ENCODE assay signal across 16 mouse cellular contexts in the genomic region with DNA sequence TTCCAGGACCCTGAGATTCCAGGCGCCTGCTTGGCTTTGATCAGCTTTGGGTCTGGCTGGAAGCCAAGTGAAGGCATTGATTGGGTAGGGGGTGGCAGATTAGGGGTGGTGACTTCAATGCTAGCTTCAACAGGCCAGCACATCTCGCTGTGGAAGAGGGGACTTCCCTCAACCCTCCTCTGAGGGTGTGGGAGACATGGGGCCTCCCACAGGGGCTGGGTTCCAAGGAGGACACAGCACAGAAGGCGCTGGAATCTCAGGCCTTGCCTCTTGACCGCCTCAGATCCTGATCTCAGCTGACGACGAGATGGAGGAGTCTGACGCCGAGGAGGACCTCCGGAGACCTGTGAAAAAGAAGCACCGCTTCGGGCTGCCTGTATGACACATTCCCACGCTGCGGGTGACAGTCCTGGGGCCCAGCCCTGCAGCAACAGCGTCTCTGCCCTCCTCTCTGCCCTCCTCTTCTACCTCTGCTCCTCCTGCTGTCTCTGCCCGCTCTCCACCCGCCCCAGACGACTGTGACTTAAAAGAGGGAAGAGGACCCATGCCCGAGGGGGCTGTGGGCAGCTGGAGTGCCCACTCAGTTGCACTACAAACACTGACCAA. TPM values are rescaled to one million over a fixed set of nuclear protein-coding genes. Genes with fewer than 3 reads are reported as not detected.
A peak's percentile ranks its signal among the peaks of the same experiment; 100 is the strongest.
DNase-seq lines count a peak whose midpoint lies in the region; ATAC-seq and TF ChIP-seq lines count a peak whose summit lies in the region.
"Had no signal": no experiment of that assay in that cellular context is flagged by ENCODE, and none has a peak within 500 bp of the region (broad histone marks: within the 10 kb centered on the region; RNA-seq: fewer than 3 reads in every experiment).

No protein-coding gene starts in this region.

- no peak for TF ChIP-seq EP300 in heart, adult 2 months (IDR thresholded peaks at IDR 0.05; ENCODE audit: insufficient read depth, low read depth, low read length)
- TF ChIP-seq EP300 in liver, postnatal 0 days (IDR thresholded peaks at IDR 0.05; ENCODE audit: low read depth), result no peak

- H3K36me3 ChIP-seq in heart, embryonic 10.5 days, result peaks cover 27% of the 10 kb centered on the region
- peaks cover 2% of the 10 kb centered on the region; the same call in 1 of the 2 replicates for H3K36me3 ChIP-seq in heart, adult 2 months (ENCODE audit: control insufficient read depth, insufficient read depth, low read length)
- peaks cover 35% of the 10 kb centered on the region for H3K36me3 ChIP-seq in kidney, embryonic 15.5 days
- H3K36me3 ChIP-seq in liver, postnatal 0 days (replicated peaks; ENCODE audit: insufficient read depth, low read length), result peaks cover 8% of the 10 kb centered on the region

- no peak for DNase-seq in heart, embryonic 10.5 days (ENCODE audit: low spot score)
- DNase-seq in heart, adult 2 months, result no peak
- DNase-seq in kidney, postnatal 10 days, result peak; percentile 55
- no peak for DNase-seq in liver, postnatal 0 days
- DNase-seq in right cerebral cortex, postnatal 25 days, result no peak
- DNase-seq in right cerebral cortex, postnatal 36 days (ENCODE audit: low spot score in 2 of 2), result no peak
- DNase-seq: adrenal gland, postnatal 36 days; cerebellum, postnatal 25 days; right cerebral cortex, postnatal 14 days had no signal

- no peak for ATAC-seq in kidney, embryonic 15.5 days (replicated peaks; ENCODE audit: low FRiP score)
- ATAC-seq in liver, postnatal 0 days, result no peak
- ATAC-seq: hindbrain, embryonic 16.5 days; midbrain, embryonic 15.5 days; Patski had no signal

- no peaks in the 10 kb centered on the region for H3K27me3 ChIP-seq in heart, embryonic 10.5 days (ENCODE audit: insufficient read depth, poor library complexity, severe bottlenecking)
- H3K27me3 ChIP-seq in heart, adult 2 months (ENCODE audit: control insufficient read depth, insufficient read depth, low read length), result no peaks in the 10 kb centered on the region
- H3K27me3 ChIP-seq in kidney, embryonic 15.5 days, result no peaks in the 10 kb centered on the region
- no peaks in the 10 kb centered on the region for H3K27me3 ChIP-seq in liver, postnatal 0 days (ENCODE audit: insufficient read depth, low read length)
- H3K27me3 ChIP-seq: midbrain, embryonic 15.5 days; Patski had no signal

- H3K9me3 ChIP-seq in heart, embryonic 10.5 days, result no peaks in the 10 kb centered on the region
- no peaks in the 10 kb centered on the region for H3K9me3 ChIP-seq in kidney, embryonic 15.5 days (replicated peaks)
- H3K9me3 ChIP-seq in liver, postnatal 0 days (ENCODE audit: low read length), result no peaks in the 10 kb centered on the region
- H3K9me3 ChIP-seq: limb, embryonic 10.5 days; midbrain, embryonic 15.5 days had no signal

- no peak for TF ChIP-seq POLR2A in heart, adult 2 months (IDR thresholded peaks at IDR 0.05; ENCODE audit: insufficient read depth, low read depth, low read length)
- TF ChIP-seq POLR2A in bone marrow, adult 2 months (IDR thresholded peaks at IDR 0.05; ENCODE audit: borderline replicate concordance, control insufficient read depth, low read depth, low read length), result no peak

- intact Hi-C loops in heart, adult 2 months (cut with DNase I), result no loop called here

- H3K9ac ChIP-seq in heart, adult 2 months (ENCODE audit: low read depth, low read length), result no peak overlapping the region
- H3K9ac ChIP-seq in kidney, embryonic 15.5 days, result no peak overlapping the region
- no peak overlapping the region for H3K9ac ChIP-seq in liver, postnatal 0 days (replicated peaks)
- H3K9ac ChIP-seq: midbrain, embryonic 15.5 days had no signal

- peaks cover 64% of the 10 kb centered on the region for H3K4me1 ChIP-seq in heart, embryonic 10.5 days
- H3K4me1 ChIP-seq in heart, adult 2 months (ENCODE audit: control insufficient read depth, insufficient read depth, low read length), result peaks cover 19% of the 10 kb centered on the region
- peaks cover 53% of the 10 kb centered on the region for H3K4me1 ChIP-seq in kidney, embryonic 15.5 days
- H3K4me1 ChIP-seq in bone marrow, adult 2 months (ENCODE audit: control insufficient read depth, insufficient read depth, low read length), result peaks cover 7% of the 10 kb centered on the region
- H3K4me1 ChIP-seq in liver, postnatal 0 days (ENCODE audit: insufficient read depth), result peaks cover 42% of the 10 kb centered on the region
- H3K4me1 ChIP-seq: midbrain, embryonic 15.5 days had no signal

- 62% methylated on average over 18 of the region's 18 CpGs for WGBS in heart, embryonic 10.5 days
- WGBS in heart, adult 2 months, result 76% methylated on average over 18 of the region's 18 CpGs
- whole genome bisulfite sequencing in kidney, embryonic 15.5 days, result 69% methylated on average over 18 of the region's 18 CpGs
- 71% methylated on average over 18 of the region's 18 CpGs for WGBS in bone marrow, adult 2 months
- WGBS in liver, postnatal 0 days (ENCODE audit: insufficient replicate concordance), result 68% methylated on average over 16 of the region's 18 CpGs

- H3K79me2 ChIP-seq in heart, adult 2 months (replicated peaks; ENCODE audit: control insufficient read depth, insufficient read depth, low read length), result no peaks in the 10 kb centered on the region

- peak overlapping the region; percentile 54 for H3K27ac ChIP-seq in heart, embryonic 10.5 days
- no peak overlapping the region for H3K27ac ChIP-seq in heart, adult 2 months
- H3K27ac ChIP-seq in kidney, embryonic 15.5 days, result no peak overlapping the region
- H3K27ac ChIP-seq in bone marrow, adult 2 months (ENCODE audit: control insufficient read depth, insufficient read depth, low read depth, low read length, poor library complexity), result peak overlapping the region; percentile 43
- peak overlapping the region; percentile 82 for H3K27ac ChIP-seq in liver, postnatal 0 days (ENCODE audit: low read depth)
- H3K27ac ChIP-seq: limb, embryonic 10.5 days; midbrain, embryonic 15.5 days had no signal

- no peak for TF ChIP-seq CTCF in heart, adult 2 months (IDR thresholded peaks at IDR 0.05)
- TF ChIP-seq CTCF in bone marrow, adult 2 months (IDR thresholded peaks at IDR 0.05; ENCODE audit: control insufficient read depth, insufficient read depth, low read length), result no peak
- TF ChIP-seq CTCF in liver, postnatal 0 days (IDR thresholded peaks at IDR 0.05; ENCODE audit: low read depth), result no peak

- no peak overlapping the region for H3K4me3 ChIP-seq in heart, embryonic 10.5 days
- no peak overlapping the region for H3K4me3 ChIP-seq in heart, adult 2 months
- no peak overlapping the region for H3K4me3 ChIP-seq in kidney, embryonic 15.5 days (replicated peaks)
- H3K4me3 ChIP-seq in bone marrow, adult 2 months (replicated peaks; ENCODE audit: control insufficient read depth, low read depth, low read length), result no peak overlapping the region
- no peak overlapping the region for H3K4me3 ChIP-seq in liver, postnatal 0 days (ENCODE audit: low read depth, low read length)
- H3K4me3 ChIP-seq: limb, embryonic 10.5 days; midbrain, embryonic 15.5 days had no signal

- H3K4me2 ChIP-seq in kidney, embryonic 15.5 days, result no peak overlapping the region
- no peak overlapping the region for H3K4me2 ChIP-seq in liver, postnatal 0 days (ENCODE audit: low read depth, low read length)
- H3K4me2 ChIP-seq: midbrain, embryonic 15.5 days had no signal

RNA-seq across cellular contexts. Expression of gene Mustn1, which starts 4.8 kb away (rescaled TPM):
- 0.90 and 0.99 TPM in 2 replicates for polyA plus RNA-seq in heart, embryonic 10.5 days (2016; fragmentation: Nextera tagmentation; extraction: Ambion mirVana)
- 10 to 100 TPM; 14.4 to 15.9 TPM for total RNA-seq in heart, adult 2 months (2021)
- 13.6 and 17.7 TPM in 2 replicates for polyA plus RNA-seq in heart, adult 2 months (2012; rRNA removed)
- polyA plus RNA-seq in kidney, embryonic 15.5 days (2015; fragmentation: Nextera tagmentation; extraction: Ambion mirVana), result 5.0 and 5.3 TPM in 2 replicates
- 2.1 and 4.9 TPM in 2 replicates for polyA plus RNA-seq in bone marrow, adult 2 months (2011; ENCODE audit: insufficient read depth, insufficient read length, low replicate concordance, missing spikeins)
- 5.4 and 6.0 TPM in 2 replicates for polyA plus RNA-seq in liver, postnatal 0 days (2015; fragmentation: Nextera tagmentation; extraction: Ambion mirVana)

RNA-seq across cellular contexts. Expression of gene Itih4, which starts 12.1 kb away (rescaled TPM):
- 0.40 TPM in 1 of 2 replicates, not detected in the other for polyA plus RNA-seq in heart, embryonic 10.5 days (2016; fragmentation: Nextera tagmentation; extraction: Ambion mirVana)
- total RNA-seq in heart, adult 2 months (2021), result 1 to 10 TPM; 7.1 to 7.3 TPM
- polyA plus RNA-seq in heart, adult 2 months (2012; rRNA removed), result 4.7 and 7.0 TPM in 2 replicates
- polyA plus RNA-seq in kidney, embryonic 15.5 days (2015; fragmentation: Nextera tagmentation; extraction: Ambion mirVana), result 0.93 and 1.6 TPM in 2 replicates
- 3.3 and 6.6 TPM in 2 replicates for polyA plus RNA-seq in bone marrow, adult 2 months (2011; ENCODE audit: insufficient read depth, insufficient read length, low replicate concordance, missing spikeins)
- polyA plus RNA-seq in liver, postnatal 0 days (2015; fragmentation: Nextera tagmentation; extraction: Ambion mirVana), result 631 and 661 TPM in 2 replicates
- total RNA-seq: megakaryocyte progenitor cell, adult 5-6 weeks had no signal
- polyA plus RNA-seq: hindbrain, embryonic 16.5 days; limb, embryonic 10.5 days; midbrain, embryonic 15.5 days had no signal

RNA-seq across cellular contexts. Expression of gene Tmem110, which starts 48.8 kb away (rescaled TPM):
- polyA plus RNA-seq in heart, embryonic 10.5 days (2016; fragmentation: Nextera tagmentation; extraction: Ambion mirVana), result 18.3 and 25.1 TPM in 2 replicates
- total RNA-seq in heart, adult 2 months (2021), result 1 to 10 TPM; 7.3 to 9.4 TPM
- polyA plus RNA-seq in heart, adult 2 months (2012; rRNA removed), result 13.1 and 14.3 TPM in 2 replicates
- polyA plus RNA-seq in kidney, embryonic 15.5 days (2015; fragmentation: Nextera tagmentation; extraction: Ambion mirVana), result 25.8 and 26.3 TPM in 2 replicates
- 5.5 and 18.2 TPM in 2 replicates for polyA plus RNA-seq in bone marrow, adult 2 months (2011; ENCODE audit: insufficient read depth, insufficient read length, low replicate concordance, missing spikeins)
- polyA plus RNA-seq in liver, postnatal 0 days (2015; fragmentation: Nextera tagmentation; extraction: Ambion mirVana), result 11.8 and 14.4 TPM in 2 replicates

RNA-seq across cellular contexts. Expression of gene Itih3, which starts 49.4 kb away (rescaled TPM):
- polyA plus RNA-seq in heart, embryonic 10.5 days (2016; fragmentation: Nextera tagmentation; extraction: Ambion mirVana), result 0.64 and 5.0 TPM in 2 replicates
- total RNA-seq in heart, adult 2 months (2021), result under 1 TPM; 0.82 to 0.86 TPM
- 0.25 and 0.44 TPM in 2 replicates for polyA plus RNA-seq in heart, adult 2 months (2012; rRNA removed)
- 2.6 and 5.0 TPM in 2 replicates for polyA plus RNA-seq in kidney, embryonic 15.5 days (2015; fragmentation: Nextera tagmentation; extraction: Ambion mirVana)
- polyA plus RNA-seq in bone marrow, adult 2 months (2011; ENCODE audit: insufficient read depth, insufficient read length, low replicate concordance, missing spikeins), result 0.79 and 3.0 TPM in 2 replicates
- polyA plus RNA-seq in liver, postnatal 0 days (2015; fragmentation: Nextera tagmentation; extraction: Ambion mirVana), result 1,712 and 1,929 TPM in 2 replicates
- total RNA-seq: megakaryocyte progenitor cell, adult 5-6 weeks had no signal
- polyA plus RNA-seq: limb, embryonic 10.5 days had no signal

Comparison
In these comparisons a context has a peak if more than half of its experiments do, and no peak if none do; other contexts are left out.
1. H3K27ac ChIP-seq: peak in heart, embryonic 10.5 days (single experiment), bone marrow, adult 2 months (single experiment) and liver, postnatal 0 days (single experiment); none in heart, adult 2 months (single experiment) and kidney, embryonic 15.5 days (single experiment).
2. RNA of gene Itih4, which starts 12.1 kb away (polyA plus RNA-seq): 631 to 661 TPM in liver, postnatal 0 days; 3.3 to 6.6 TPM in bone marrow, adult 2 months, 4.7 to 7.0 TPM in heart, adult 2 months, 0.93 to 1.6 TPM in kidney, embryonic 15.5 days and 0.40 TPM in heart, embryonic 10.5 days; every median in the first group is over 10 times any median in the second.